Mouse (Mus musculus) bone marrow macrophage, adult 2 months (primary cell): ENCODE measurements around the gene Wdr82.

Experiments used
- CTCF ChIP-seq: IDR thresholded peaks from 2 replicates; pipeline ENCODE4 v1.5.1; 2012; ENCODE audit warnings: low read depth, mild to moderate bottlenecking, low read length, moderate library complexity
- POLR2A ChIP-seq: IDR thresholded peaks from 2 replicates; pipeline ENCODE4 v1.6.1; 2012; ENCODE audit warnings: mild to moderate bottlenecking, low read depth, low read length, borderline replicate concordance

- no peak for TF ChIP-seq POLR2A
- TF ChIP-seq CTCF = no peak
These were observed 22.3 kb downstream of the Wdr82 start for GRCm38 (mm10) chr9:106192998-106193397.
